Mouse (Mus musculus): ENCODE data around the gene Dusp14. TPM values are rescaled to one million over a fixed set of nuclear protein-coding genes. Genes with fewer than 3 reads are reported as not detected.
A peak's percentile ranks its signal among the peaks of the same experiment; 100 is the strongest.

The Dusp14 gene
- polyA plus RNA-seq, 1 experiment = 10.3 TPM

DNA sequence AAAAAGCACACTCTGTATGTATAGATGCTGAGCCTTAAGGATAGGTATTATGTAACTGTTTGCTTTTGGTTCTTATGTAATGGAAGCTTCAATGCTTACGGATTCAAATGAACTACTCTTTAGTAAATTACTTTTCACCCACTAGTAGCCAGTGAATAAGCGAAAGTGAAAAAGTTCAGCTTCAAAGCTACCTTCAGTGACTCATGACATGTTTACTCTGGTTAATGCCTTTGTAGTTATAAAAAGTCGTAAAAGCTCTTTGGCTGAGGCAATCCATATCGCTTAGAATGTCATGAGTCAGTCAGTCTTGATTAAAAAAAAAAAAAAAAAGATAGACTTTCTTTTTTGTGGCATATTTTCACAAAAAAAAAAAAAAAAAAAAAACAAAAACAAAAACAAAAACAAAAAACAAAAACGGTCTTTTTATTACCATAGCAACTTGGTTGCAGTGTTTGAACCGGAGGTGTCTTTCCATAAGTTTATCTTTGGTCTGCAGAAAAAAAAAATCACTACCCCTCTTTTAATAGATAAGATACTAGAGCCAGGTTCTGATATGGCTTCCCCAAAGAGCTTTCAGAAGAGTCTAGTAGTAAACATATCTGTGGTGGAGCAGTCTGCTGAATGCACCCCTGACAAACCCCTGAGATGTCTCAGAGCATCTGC lies 52.8 kb downstream of the Dusp14 start:
- 27% methylated on average over 6 of the region's 6 CpGs for WGBS
- H3K27ac ChIP-seq (ENCODE audit: insufficient read depth, low read depth, low read length) = peak overlapping the region; percentile 49; the same call in 1 of the 2 replicates

DNA sequence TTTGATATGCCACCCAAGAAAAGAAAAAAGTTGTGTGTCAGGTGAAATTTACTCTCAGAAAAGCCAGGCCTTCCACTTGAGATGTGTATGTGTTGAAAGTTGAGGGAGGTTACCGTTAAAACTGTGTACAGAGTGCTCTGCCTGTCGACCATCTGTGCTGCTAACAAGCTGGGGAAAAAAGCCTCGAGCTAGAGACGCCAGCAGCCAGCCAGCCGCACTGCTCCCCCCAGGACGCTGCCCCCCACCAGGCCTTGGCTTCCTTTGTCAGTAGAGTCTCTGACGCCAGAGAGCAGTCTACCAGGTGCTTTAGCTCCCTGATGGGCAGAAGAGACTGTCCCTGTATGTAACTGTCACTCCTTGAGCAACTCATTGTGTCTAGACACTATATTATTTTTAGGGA lies 56.0 kb downstream of the Dusp14 start:
- Histone ChIP-seq H3K36me3 (ENCODE audit: control insufficient read depth, insufficient read depth, low read length) (peaks cover 31% of the 10 kb centered on the region), H3K27me3 (ENCODE audit: control insufficient read depth, insufficient read depth, low read length) (no peaks in the 10 kb centered on the region), H3K4me1 (ENCODE audit: control insufficient read depth, insufficient read depth, insufficient read length, low read length) (peaks cover 10% of the 10 kb centered on the region), H3K27ac (ENCODE audit: insufficient read depth, low read depth, low read length) (no peak overlapping the region), H3K4me3 (ENCODE audit: low read depth, low read length) (no peak overlapping the region)
- no peak for TF ChIP-seq CTCF (IDR thresholded peaks at IDR 0.05; ENCODE audit: extremely low read depth, insufficient read length, insufficient replicate concordance, low read depth, low read length)
- TF ChIP-seq POLR2A (IDR thresholded peaks at IDR 0.05; ENCODE audit: low read depth, low read length) = no peak
- 77% methylated on average over 7 of the region's 7 CpGs for WGBS

More for the DNA sequence above, 52.8 kb downstream of the Dusp14 start:
- Histone ChIP-seq H3K4me1 (ENCODE audit: control insufficient read depth, insufficient read depth, insufficient read length, low read length) (peaks cover 10% of the 10 kb centered on the region), H3K36me3 (ENCODE audit: control insufficient read depth, insufficient read depth, low read length) (peaks cover 24% of the 10 kb centered on the region), H3K27me3 (ENCODE audit: control insufficient read depth, insufficient read depth, low read length) (no peaks in the 10 kb centered on the region), H3K4me3 (ENCODE audit: low read depth, low read length) (no peak overlapping the region)
- TF ChIP-seq CTCF (IDR thresholded peaks at IDR 0.05; ENCODE audit: extremely low read depth, insufficient read length, insufficient replicate concordance, low read depth, low read length) (no peak), POLR2A (IDR thresholded peaks at IDR 0.05; ENCODE audit: low read depth, low read length) (no peak)

DNA sequence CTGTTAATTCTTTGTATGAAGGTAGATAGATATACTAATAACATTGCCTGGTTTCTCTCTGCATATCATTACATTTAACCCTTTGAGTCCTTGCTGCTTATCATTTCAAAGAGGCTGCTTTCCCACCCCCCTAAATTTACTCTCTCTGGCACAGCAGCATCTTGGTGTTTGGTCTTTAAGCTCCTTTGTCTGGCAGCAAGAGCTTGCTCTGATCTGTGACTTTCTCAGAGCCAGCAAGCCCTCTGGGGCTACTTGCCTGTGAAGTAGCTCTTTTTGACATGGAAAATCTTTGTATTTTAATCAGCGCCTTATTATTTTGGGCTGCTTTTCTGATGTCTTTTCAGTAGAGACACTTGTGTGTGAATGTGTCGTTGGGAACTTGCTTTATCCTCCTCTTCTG lies 57.5 kb downstream of the Dusp14 start:
- WGBS = 85% methylated on average over 2 of the region's 2 CpGs

DNA sequence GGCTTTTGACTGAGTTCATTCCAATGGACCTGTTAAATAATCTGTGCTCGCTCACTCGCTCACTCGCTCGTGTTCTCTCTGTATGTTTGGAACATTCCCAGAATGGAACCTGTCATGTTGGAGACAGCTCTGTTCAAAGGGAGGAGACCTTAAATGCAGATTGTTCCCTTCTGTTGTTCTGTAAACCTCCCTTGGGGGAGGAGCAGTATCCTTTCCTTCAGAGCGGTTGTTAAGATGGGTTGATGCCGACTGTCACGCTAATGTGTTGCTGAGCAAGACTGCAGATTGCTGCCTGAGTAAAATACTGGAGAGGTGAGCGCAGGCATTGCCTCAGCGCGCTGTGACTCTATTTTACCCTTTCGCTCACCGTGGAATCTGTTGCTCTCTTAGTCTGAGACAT lies 58.0 kb downstream of the Dusp14 start:
- H3K4me3 ChIP-seq (ENCODE audit: low read depth, low read length) = no peak overlapping the region

More for the DNA sequence above, 57.5 kb downstream of the Dusp14 start:
- Histone ChIP-seq H3K36me3 (ENCODE audit: control insufficient read depth, insufficient read depth, low read length) (peaks cover 35% of the 10 kb centered on the region), H3K4me3 (ENCODE audit: low read depth, low read length) (no peak overlapping the region), H3K4me1 (ENCODE audit: control insufficient read depth, insufficient read depth, insufficient read length, low read length) (peaks cover under 1% of the 10 kb centered on the region), H3K27ac (ENCODE audit: insufficient read depth, low read depth, low read length) (no peak overlapping the region), H3K27me3 (ENCODE audit: control insufficient read depth, insufficient read depth, low read length) (no peaks in the 10 kb centered on the region)
- TF ChIP-seq CTCF (IDR thresholded peaks at IDR 0.05; ENCODE audit: extremely low read depth, insufficient read length, insufficient replicate concordance, low read depth, low read length) (no peak), POLR2A (IDR thresholded peaks at IDR 0.05; ENCODE audit: low read depth, low read length) (no peak)

DNA sequence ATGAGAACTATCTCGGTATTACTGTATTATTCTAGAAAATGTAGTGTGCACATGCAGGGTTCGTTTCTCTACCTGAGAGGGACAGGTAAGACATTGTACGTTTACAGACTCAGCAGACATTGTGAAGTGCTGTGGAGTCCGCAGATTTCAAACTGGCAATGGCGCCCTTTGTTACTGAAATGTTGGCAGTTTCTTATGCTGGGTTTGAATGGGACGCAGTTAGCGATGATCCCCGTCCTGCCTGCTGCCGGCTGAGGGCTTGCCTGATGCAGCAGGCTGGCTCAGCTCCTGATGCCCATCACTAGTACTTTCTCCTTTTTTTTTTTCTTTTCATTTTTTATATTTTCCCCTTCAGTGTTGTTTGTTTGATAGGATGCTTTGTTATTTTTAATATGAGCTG lies 58.6 kb downstream of the Dusp14 start:
- WGBS = 88% methylated on average over 9 of the region's 9 CpGs
- TF ChIP-seq POLR2A (IDR thresholded peaks at IDR 0.05; ENCODE audit: low read depth, low read length) = no peak
- H3K27ac ChIP-seq (ENCODE audit: insufficient read depth, low read depth, low read length) = no peak overlapping the region
- no peaks in the 10 kb centered on the region for H3K27me3 ChIP-seq (ENCODE audit: control insufficient read depth, insufficient read depth, low read length)
- peaks cover 35% of the 10 kb centered on the region for H3K36me3 ChIP-seq (ENCODE audit: control insufficient read depth, insufficient read depth, low read length)
- no peak overlapping the region for H3K4me3 ChIP-seq (ENCODE audit: low read depth, low read length)
- H3K4me1 ChIP-seq (ENCODE audit: control insufficient read depth, insufficient read depth, insufficient read length, low read length) = no peaks in the 10 kb centered on the region

More for the DNA sequence above, 58.0 kb downstream of the Dusp14 start:
- TF ChIP-seq CTCF (IDR thresholded peaks at IDR 0.05; ENCODE audit: extremely low read depth, insufficient read length, insufficient replicate concordance, low read depth, low read length) (no peak), POLR2A (IDR thresholded peaks at IDR 0.05; ENCODE audit: low read depth, low read length) (no peak)
- H3K27me3 ChIP-seq (ENCODE audit: control insufficient read depth, insufficient read depth, low read length) = no peaks in the 10 kb centered on the region
- H3K27ac ChIP-seq (ENCODE audit: insufficient read depth, low read depth, low read length) = no peak overlapping the region
- H3K4me1 ChIP-seq (ENCODE audit: control insufficient read depth, insufficient read depth, insufficient read length, low read length) = no peaks in the 10 kb centered on the region
- 84% methylated on average over 12 of the region's 12 CpGs for WGBS
- H3K36me3 ChIP-seq (ENCODE audit: control insufficient read depth, insufficient read depth, low read length) = peaks cover 35% of the 10 kb centered on the region

DNA sequence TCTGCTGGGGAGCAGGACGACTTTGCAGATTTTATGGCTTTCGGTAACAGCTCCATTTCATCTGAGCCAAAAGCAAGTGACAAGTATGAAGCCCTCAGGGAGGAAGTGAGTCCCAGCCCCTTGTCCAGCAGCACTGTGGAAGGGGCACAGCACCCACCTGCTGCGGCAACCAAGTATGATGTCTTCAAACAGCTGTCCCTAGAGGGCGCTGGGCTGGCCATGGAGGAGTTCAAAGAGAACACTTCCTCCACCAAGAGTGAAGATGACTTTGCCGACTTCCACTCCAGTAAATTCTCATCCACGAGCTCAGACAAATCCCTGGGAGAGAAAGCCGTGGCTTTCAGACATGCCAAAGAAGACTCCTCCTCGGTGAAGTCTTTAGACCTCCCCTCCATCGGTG lies 60.1 kb downstream of the Dusp14 start:
- H3K4me3 ChIP-seq (ENCODE audit: low read depth, low read length) = no peak overlapping the region
- no peak overlapping the region for H3K27ac ChIP-seq (ENCODE audit: insufficient read depth, low read depth, low read length)
- no peaks in the 10 kb centered on the region for H3K27me3 ChIP-seq (ENCODE audit: control insufficient read depth, insufficient read depth, low read length)
- WGBS = 84% methylated on average over 9 of the region's 9 CpGs
- peaks cover 38% of the 10 kb centered on the region for H3K36me3 ChIP-seq (ENCODE audit: control insufficient read depth, insufficient read depth, low read length)
- TF ChIP-seq CTCF (IDR thresholded peaks at IDR 0.05; ENCODE audit: extremely low read depth, insufficient read length, insufficient replicate concordance, low read depth, low read length) = no peak
- TF ChIP-seq POLR2A (IDR thresholded peaks at IDR 0.05; ENCODE audit: low read depth, low read length) = no peak
- H3K4me1 ChIP-seq (ENCODE audit: control insufficient read depth, insufficient read depth, insufficient read length, low read length) = no peaks in the 10 kb centered on the region

DNA sequence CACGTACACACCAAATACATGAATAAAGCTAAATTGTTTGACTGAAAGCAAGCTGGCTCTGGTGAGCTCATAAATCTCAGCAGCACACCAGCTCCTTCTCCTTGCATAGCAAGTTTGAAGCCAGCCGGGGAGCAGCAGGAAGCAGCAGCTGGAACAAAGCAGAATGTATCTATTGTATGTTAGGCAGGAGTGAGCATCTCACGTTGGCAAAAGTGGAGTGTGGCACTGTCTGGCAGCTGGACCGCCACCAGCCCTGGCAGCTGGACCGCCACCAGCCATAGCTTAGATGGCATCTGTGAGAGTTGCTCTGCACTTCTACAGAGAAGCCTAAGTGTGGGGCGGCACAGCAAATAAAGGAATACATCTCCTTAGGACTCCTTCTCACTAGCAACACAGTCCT lies 65.1 kb downstream of the Dusp14 start:
- Histone ChIP-seq H3K27me3 (ENCODE audit: control insufficient read depth, insufficient read depth, low read length) (no peaks in the 10 kb centered on the region), H3K36me3 (ENCODE audit: control insufficient read depth, insufficient read depth, low read length) (peaks cover 47% of the 10 kb centered on the region), H3K4me3 (ENCODE audit: low read depth, low read length) (no peak overlapping the region), H3K27ac (ENCODE audit: insufficient read depth, low read depth, low read length) (no peak overlapping the region), H3K4me1 (ENCODE audit: control insufficient read depth, insufficient read depth, insufficient read length, low read length) (no peaks in the 10 kb centered on the region)
- TF ChIP-seq CTCF (IDR thresholded peaks at IDR 0.05; ENCODE audit: extremely low read depth, insufficient read length, insufficient replicate concordance, low read depth, low read length) (no peak), POLR2A (IDR thresholded peaks at IDR 0.05; ENCODE audit: low read depth, low read length) (no peak)
- 91% methylated on average over 6 of the region's 6 CpGs for WGBS
